Mouse (Mus musculus) heart, embryonic 12.5 days (tissue): Measurements from ENCODE around the gene Stub1. TPM values are rescaled to one million over a fixed set of nuclear protein-coding genes. Genes with fewer than 3 reads are reported as not detected.

Experiments used
- ATAC-seq: fragments of 200-750 bp; cut with Nextera tagmentation; 2 replicates; pipeline ENCODE4 v1.8.0; 2017; ENCODE audit warnings: moderate TSS enrichment, moderate library complexity; ENCODE audit not compliant: insufficient number of reproducible peaks, low FRiP score
- H3K27ac ChIP-seq: fragments of 300-500 bp; sonication (generic); 2 replicates; pipeline ENCODE4 v1.5.1; 2016; ENCODE audit warnings: mild to moderate bottlenecking, moderate library complexity; ENCODE audit not compliant: poor library complexity, severe bottlenecking
- H3K27me3 ChIP-seq: fragments of 300-500 bp; sonication (generic); replicated peaks from 2 replicates; pipeline ENCODE4 v1.6.1; 2016; ENCODE audit warnings: mild to moderate bottlenecking, moderate library complexity
- H3K36me3 ChIP-seq: fragments of 300-500 bp; sonication (generic); 2 replicates; pipeline ENCODE4 v1.6.1; 2016; ENCODE audit warnings: mild to moderate bottlenecking, moderate library complexity
- H3K4me1 ChIP-seq: fragments of 300-500 bp; sonication (generic); replicated peaks from 2 replicates; pipeline ENCODE4 v1.6.1; 2016; ENCODE audit warnings: mild to moderate bottlenecking
- H3K4me2 ChIP-seq: fragments of 300-500 bp; sonication (generic); 2 replicates; pipeline ENCODE4 v1.6.1; 2016; ENCODE audit warnings: mild to moderate bottlenecking, moderate library complexity
- H3K4me3 ChIP-seq: fragments of 300-500 bp; sonication (generic); 2 replicates; pipeline ENCODE4 v1.5.1; 2016; ENCODE audit warnings: mild to moderate bottlenecking
- H3K9ac ChIP-seq: fragments of 300-500 bp; sonication (generic); 2 replicates; pipeline ENCODE4 v1.6.1; 2016; ENCODE audit warnings: mild to moderate bottlenecking, moderate library complexity
- H3K9me3 ChIP-seq: fragments of 300-500 bp; sonication (generic); replicated peaks from 2 replicates; pipeline ENCODE4 v1.6.1; 2016; ENCODE audit warnings: mild to moderate bottlenecking, moderate library complexity
- WGBS: fragments of 180-500 bp; shearing (Covaris S2); methylation state at CpG from one replicate; pipeline ENCODE4 v1.1.7; 2016; 5-methylcytosine and 5-hydroxymethylcytosine counted together
- polyA plus RNA-seq: library from polyadenylated mRNA; unstranded; fragments of >200 nt; fragmentation: Nextera tagmentation; extraction: Ambion mirVana; gene quantifications from 2 replicates; pipeline ENCODE4 v1.2.1, GENCODE M21; 2016

The Stub1 gene
- polyA plus RNA-seq, 1 experiment from 2014 or later = 272 TPM

GRCm38 (mm10) chr17:25843636-25844395 lies 10.6 kb upstream of the Stub1 start:
- H3K4me3 ChIP-seq = peak overlapping the region; percentile 88
- H3K4me1 ChIP-seq = peaks cover 15% of the 10 kb centered on the region
- H3K9ac ChIP-seq = peak overlapping the region; percentile 97
- peak; percentile 36 for ATAC-seq
- peaks cover 72% of the 10 kb centered on the region for H3K36me3 ChIP-seq
- no peaks in the 10 kb centered on the region for H3K9me3 ChIP-seq
- peak overlapping the region; percentile 85 for H3K27ac ChIP-seq
- no peaks in the 10 kb centered on the region for H3K27me3 ChIP-seq
- 1% methylated on average over 38 of the region's 38 CpGs for WGBS
- H3K4me2 ChIP-seq = peak overlapping the region; percentile 87

DNA sequence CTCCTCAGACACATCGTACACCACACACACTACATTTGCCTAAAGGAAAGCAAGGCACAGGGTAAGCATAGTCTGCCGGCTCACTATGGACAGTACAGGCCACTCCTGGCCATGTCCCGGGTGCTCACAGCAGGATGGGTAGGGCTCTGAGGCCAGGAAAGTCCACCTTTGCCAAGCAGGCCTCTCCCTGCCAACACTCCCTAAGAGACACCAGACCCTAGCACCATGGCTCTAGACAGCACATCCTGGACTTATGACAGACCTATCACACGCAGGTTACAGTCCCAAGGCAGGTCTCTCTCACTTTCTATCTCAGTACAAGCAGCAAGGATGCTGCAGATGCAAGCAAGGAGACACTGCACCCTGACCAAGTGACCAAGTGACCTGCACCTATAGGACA lies 9.9 kb upstream of the Stub1 start:
- 87% methylated on average over 4 of the region's 4 CpGs for WGBS
- Histone ChIP-seq H3K4me1 (peaks cover 17% of the 10 kb centered on the region), H3K4me3 (peak overlapping the region; percentile 88), H3K36me3 (peaks cover 70% of the 10 kb centered on the region), H3K27me3 (no peaks in the 10 kb centered on the region), H3K27ac (peak overlapping the region; percentile 85; the same call in 1 of the 2 replicates), H3K4me2 (peak overlapping the region; percentile 87), H3K9me3 (no peaks in the 10 kb centered on the region), H3K9ac (peak overlapping the region; percentile 97)
- ATAC-seq = no peak

- ATAC-seq = no peak
- peaks cover 73% of the 10 kb centered on the region for H3K36me3 ChIP-seq
- H3K4me1 ChIP-seq = peaks cover 23% of the 10 kb centered on the region
- WGBS = 78% methylated on average over 3 of the region's 3 CpGs
- H3K4me2 ChIP-seq = no peak overlapping the region
- H3K9ac ChIP-seq = no peak overlapping the region
- H3K27ac ChIP-seq = no peak overlapping the region
- no peak overlapping the region for H3K4me3 ChIP-seq
- no peaks in the 10 kb centered on the region for H3K9me3 ChIP-seq
- H3K27me3 ChIP-seq = no peaks in the 10 kb centered on the region
Measured at GRCm38 (mm10) chr17:25842509-25842908, 9.3 kb upstream of the Stub1 start.

DNA sequence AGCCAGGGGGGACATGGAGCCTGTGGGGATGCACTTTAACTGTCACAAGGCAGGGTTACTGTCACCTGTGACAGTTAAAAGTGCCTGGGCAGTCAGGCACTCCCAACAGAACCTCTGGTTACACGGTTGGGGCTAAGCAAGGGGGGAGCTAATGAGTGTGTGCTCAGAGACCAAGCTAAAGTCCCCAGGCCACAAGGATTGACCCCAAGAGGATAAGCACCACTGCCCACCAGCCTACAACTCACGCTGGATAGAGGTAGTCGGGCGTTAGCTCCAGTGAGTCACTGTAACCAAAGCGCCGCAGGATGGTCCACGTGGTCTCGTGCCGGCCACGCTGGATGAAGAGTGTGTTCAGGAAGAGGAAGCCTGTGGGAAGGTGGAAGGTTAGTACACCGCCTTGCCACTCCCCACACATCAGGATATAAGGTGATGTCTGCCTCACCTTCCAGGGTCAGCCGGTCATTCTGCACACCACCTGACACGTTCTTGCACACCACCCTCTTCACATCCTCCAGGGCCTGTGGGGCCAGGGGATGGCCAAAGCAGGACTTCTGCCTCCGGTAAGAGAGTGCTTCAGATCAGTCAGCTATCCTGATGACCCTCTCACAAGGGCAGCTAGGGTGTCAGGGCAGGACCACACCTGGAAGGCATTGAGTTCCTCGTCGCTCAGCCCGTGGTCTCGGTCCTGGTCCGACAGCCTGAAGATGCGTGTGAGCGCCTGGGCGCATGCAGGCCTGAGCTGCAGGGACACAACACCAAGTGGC lies 8.1 kb upstream of the Stub1 start, which contains the start of gene Gm20683:
Gene Gm20683 (minus strand): TSS at position 647 of the 764 bp plus-strand sequence.
- H3K4me1 ChIP-seq = peaks cover 36% of the 10 kb centered on the region
- H3K9ac ChIP-seq = no peak within 1 kb of the TSS
- H3K4me3 ChIP-seq = no peak within 1 kb of the TSS
- no peak for ATAC-seq
- H3K27me3 ChIP-seq = no peaks in the 10 kb centered on the region
- H3K27ac ChIP-seq = no peak within 1 kb of the TSS
- WGBS = 92% methylated on average over 22 of the region's 22 CpGs
- no peak within 1 kb of the TSS for H3K4me2 ChIP-seq
- H3K9me3 ChIP-seq = no peaks in the 10 kb centered on the region
- peaks cover 63% of the 10 kb centered on the region for H3K36me3 ChIP-seq

GRCm38 (mm10) chr17:25840519-25840918 lies 7.3 kb upstream of the Stub1 start:
- Histone ChIP-seq H3K36me3 (peaks cover 59% of the 10 kb centered on the region), H3K9me3 (no peaks in the 10 kb centered on the region), H3K9ac (no peak overlapping the region), H3K27me3 (no peaks in the 10 kb centered on the region), H3K4me1 (peaks cover 43% of the 10 kb centered on the region), H3K4me2 (no peak overlapping the region), H3K4me3 (no peak overlapping the region), H3K27ac (no peak overlapping the region)
- no peak for ATAC-seq
- WGBS = 92% methylated on average over 6 of the region's 6 CpGs

GRCm38 (mm10) chr17:25839455-25840235 lies 6.4 kb upstream of the Stub1 start:
- Histone ChIP-seq H3K27me3 (no peaks in the 10 kb centered on the region), H3K9me3 (no peaks in the 10 kb centered on the region), H3K9ac (no peak overlapping the region), H3K27ac (no peak overlapping the region), H3K4me2 (no peak overlapping the region), H3K36me3 (peaks cover 64% of the 10 kb centered on the region), H3K4me3 (no peak overlapping the region), H3K4me1 (peaks cover 48% of the 10 kb centered on the region)
- ATAC-seq = no peak
- 86% methylated on average over 14 of the region's 14 CpGs for WGBS

- Histone ChIP-seq H3K4me2 (no peak overlapping the region), H3K27ac (no peak overlapping the region), H3K4me3 (no peak overlapping the region), H3K9me3 (no peaks in the 10 kb centered on the region), H3K36me3 (peaks cover 64% of the 10 kb centered on the region), H3K27me3 (no peaks in the 10 kb centered on the region), H3K4me1 (peaks cover 55% of the 10 kb centered on the region), H3K9ac (no peak overlapping the region)
- 86% methylated on average over 4 of the region's 4 CpGs for WGBS
- ATAC-seq = no peak
Measured at GRCm38 (mm10) chr17:25838904-25839303, 5.7 kb upstream of the Stub1 start.

DNA sequence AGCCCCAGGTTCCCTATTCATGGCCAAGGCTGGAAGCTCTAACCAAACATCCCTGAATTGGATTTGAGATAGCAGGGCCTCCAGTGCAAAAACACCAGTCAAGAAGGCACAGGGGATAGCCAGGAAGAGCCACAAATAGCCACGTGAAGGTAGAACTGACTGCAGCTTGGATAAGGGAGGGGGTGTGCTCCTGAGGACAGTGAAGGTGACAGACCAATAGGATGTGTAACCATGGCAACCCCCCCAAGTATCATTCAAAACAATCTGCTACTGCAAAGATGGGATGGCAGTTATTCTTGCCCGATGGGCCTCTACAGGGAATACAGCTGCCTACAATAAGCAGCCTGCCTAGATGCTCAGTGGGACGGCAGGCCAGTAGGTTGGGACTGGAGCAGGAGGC lies 4.3 kb upstream of the Stub1 start:
- Histone ChIP-seq H3K4me2 (peak overlapping the region; percentile 94), H3K36me3 (peaks cover 60% of the 10 kb centered on the region), H3K27ac (peak overlapping the region; percentile 71), H3K27me3 (no peaks in the 10 kb centered on the region), H3K4me1 (peaks cover 49% of the 10 kb centered on the region), H3K9ac (peak overlapping the region; percentile 72; the same call in 1 of the 2 replicates), H3K9me3 (no peaks in the 10 kb centered on the region), H3K4me3 (peak overlapping the region; percentile 46; the same call in 1 of the 2 replicates)
- ATAC-seq = no peak
- WGBS = 32% methylated on average over 3 of the region's 3 CpGs

DNA sequence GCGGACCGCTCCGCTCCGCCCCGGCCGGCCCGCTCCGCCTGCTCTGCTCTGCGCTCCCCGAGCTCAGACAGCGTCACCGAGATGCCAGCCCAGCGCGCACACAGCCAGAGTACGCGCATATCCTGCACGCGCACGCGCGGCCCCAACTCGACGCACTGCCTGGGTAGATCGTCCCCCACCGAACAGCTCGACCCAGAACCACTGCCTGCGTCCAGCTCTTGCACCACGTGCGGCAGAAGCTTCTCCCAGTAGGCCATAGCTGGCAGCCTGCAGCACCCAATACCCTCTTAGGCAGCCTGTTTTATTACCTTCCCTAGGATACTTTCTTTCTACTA lies 3.8 kb upstream of the Stub1 start, which contains the start of gene Rhbdl1:
Gene Rhbdl1 (minus strand): TSS at position 220 of the 335 bp plus-strand sequence.
- peaks cover 49% of the 10 kb centered on the region for H3K4me1 ChIP-seq
- peak within 1 kb of the TSS; percentile 94 for H3K4me2 ChIP-seq
- ATAC-seq = peak; percentile 10; the same call in 1 of the 2 replicates
- 3% methylated on average over 29 of the region's 29 CpGs for WGBS
- peak within 1 kb of the TSS; percentile 72 for H3K9ac ChIP-seq
- H3K36me3 ChIP-seq = peaks cover 55% of the 10 kb centered on the region
- H3K4me3 ChIP-seq = peak within 1 kb of the TSS; percentile 46
- H3K27ac ChIP-seq = peak within 1 kb of the TSS; percentile 71
- no peaks in the 10 kb centered on the region for H3K9me3 ChIP-seq
- no peaks in the 10 kb centered on the region for H3K27me3 ChIP-seq

DNA sequence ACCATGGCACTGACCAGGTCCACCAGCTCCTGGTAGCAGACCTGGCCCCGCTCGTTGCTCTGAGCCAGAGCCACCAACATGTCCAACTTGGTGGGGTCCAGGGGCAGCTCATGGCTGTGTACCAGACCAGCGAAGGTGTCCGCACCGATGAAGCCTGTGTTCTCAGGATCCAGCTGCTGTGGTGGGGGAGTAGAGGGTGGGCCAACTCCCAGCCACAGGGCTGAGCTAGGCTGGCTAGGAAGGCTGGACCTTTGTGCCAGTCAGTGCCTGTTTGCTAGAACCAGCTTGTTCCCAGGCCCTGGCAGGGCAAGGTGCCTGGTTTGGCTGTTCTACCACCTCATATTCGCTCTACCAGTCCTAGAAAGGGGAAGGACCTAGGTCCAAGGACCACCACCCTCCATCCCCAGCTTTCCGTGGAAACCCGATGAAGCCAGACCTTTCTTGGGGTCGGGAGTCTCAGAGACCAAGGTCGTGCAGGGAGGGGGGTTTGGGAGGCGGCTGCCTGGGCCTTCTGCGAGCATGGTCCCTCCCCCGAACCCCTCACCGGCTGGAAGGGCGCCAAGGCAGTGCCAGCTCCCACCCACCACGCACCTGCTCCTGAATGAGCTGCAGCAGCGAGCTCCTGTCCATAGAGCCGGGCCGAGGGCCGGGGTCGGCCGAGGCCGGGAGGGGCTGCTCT lies 3.3 kb upstream of the Stub1 start:
- H3K9me3 ChIP-seq = no peaks in the 10 kb centered on the region
- H3K4me2 ChIP-seq = peak overlapping the region; percentile 94
- peaks cover 54% of the 10 kb centered on the region for H3K4me1 ChIP-seq
- peaks cover 53% of the 10 kb centered on the region for H3K36me3 ChIP-seq
- peak overlapping the region; percentile 71 for H3K27ac ChIP-seq
- no peak for ATAC-seq
- H3K4me3 ChIP-seq = peak overlapping the region; percentile 46
- H3K27me3 ChIP-seq = no peaks in the 10 kb centered on the region
- 23% methylated on average over 23 of the region's 23 CpGs for WGBS
- peak overlapping the region; percentile 72 for H3K9ac ChIP-seq
